Mouse (Mus musculus) kidney, postnatal 36 days (tissue): ENCODE measurements at regions not wholly inside any gene's neighbourhood (a gene's known extent, or its start where the extent isn't known, plus 50 kb on each side); places are given as distances from the start of the nearest gene placed in this dataset.

Source experiments
- DNase-seq, 2 experiments: peaks; one replicate each; pipeline ENCODE4 v3.0.0; 2021 to 2022; ENCODE audit warnings: mixed read lengths in 2 of 2

GRCm38 (mm10) chr9:30021981-30022380 is 59.0 kb upstream of the Ntm start:
- no peak for DNase-seq

GRCm38 (mm10) chr9:30025275-30025674 is 62.3 kb upstream of the Ntm start:
- DNase-seq, result no peak

GRCm38 (mm10) chr9:30026939-30027338 is 64.0 kb upstream of the Ntm start:
- DNase-seq, result no peak

- DNase-seq, result no peak
Observed at GRCm38 (mm10) chr9:30040396-30040795, 77.5 kb upstream of the Ntm start.

GRCm38 (mm10) chr9:30064551-30064950 is 101.6 kb upstream of the Ntm start:
- no peak for DNase-seq

- no peak for DNase-seq
Observed at GRCm38 (mm10) chr9:30067980-30068379, 105.0 kb upstream of the Ntm start.

GRCm38 (mm10) chr9:30075233-30075632 is 112.3 kb upstream of the Ntm start:
- DNase-seq, result no peak

GRCm38 (mm10) chr9:30076006-30076405 is 113.1 kb upstream of the Ntm start:
- DNase-seq, result no peak

GRCm38 (mm10) chr9:30076482-30076881 is 113.5 kb upstream of the Ntm start:
- DNase-seq, result no peak

- DNase-seq, result no peak
Observed at GRCm38 (mm10) chr9:30101942-30102341, 139.0 kb upstream of the Ntm start.

- no peak for DNase-seq
Observed at GRCm38 (mm10) chr9:30122371-30122770, 159.4 kb upstream of the Ntm start.

GRCm38 (mm10) chr9:30129151-30129550 is 166.2 kb upstream of the Ntm start:
- no peak for DNase-seq

GRCm38 (mm10) chr9:30131626-30132025 is 168.7 kb upstream of the Ntm start:
- DNase-seq, result peak in 1 of 2 experiments; percentile 6

GRCm38 (mm10) chr9:30134303-30134702 is 171.4 kb upstream of the Ntm start:
- DNase-seq, result no peak

- peak; percentile 88 to 93 for DNase-seq
Observed at GRCm38 (mm10) chr9:30137611-30138287, 174.8 kb upstream of the Ntm start.

- DNase-seq, result peak; percentile 89 to 92
Observed at GRCm38 (mm10) chr9:30140188-30140587, 177.2 kb upstream of the Ntm start.

- DNase-seq, result no peak
Observed at GRCm38 (mm10) chr9:30141186-30141585, 178.2 kb upstream of the Ntm start.

- no peak for DNase-seq
Observed at GRCm38 (mm10) chr9:30142806-30143458, 180.0 kb upstream of the Ntm start.

GRCm38 (mm10) chr9:30149481-30150468 is 186.8 kb upstream of the Ntm start:
- no peak for DNase-seq

- peak; percentile 6 to 11 for DNase-seq
Observed at GRCm38 (mm10) chr9:30151173-30151572, 188.2 kb upstream of the Ntm start.

GRCm38 (mm10) chr9:30166235-30166752 is 203.4 kb upstream of the Ntm start:
- DNase-seq, result peak; percentile 12 to 14

- no peak for DNase-seq
Observed at GRCm38 (mm10) chr9:30167223-30167622, 204.3 kb upstream of the Ntm start.

- peak; percentile 7 to 22 for DNase-seq
Observed at GRCm38 (mm10) chr9:30174646-30175045, 211.7 kb upstream of the Ntm start.
